Mouse (Mus musculus) CD8-positive naive resting alpha-beta T cell, adult 2 months (primary cell): ENCODE measurements around the gene Cul5.

Experiments
- DNase-seq, 2 experiments: peaks; one replicate each; pipeline ENCODE4 v3.0.0; 2022; ENCODE audit warnings: low read depth in 2 of 2, low spot score in 2 of 2

Cul5 gene

GRCm38 (mm10) chr9:53607816-53608215 lies 62.0 kb downstream of the Cul5 start:
- no peak for DNase-seq

GRCm38 (mm10) chr9:53607192-53607591 lies 62.6 kb downstream of the Cul5 start:
- no peak for DNase-seq

GRCm38 (mm10) chr9:53604954-53605353 lies 64.9 kb downstream of the Cul5 start:
- no peak for DNase-seq

- DNase-seq, result no peak
Measured at GRCm38 (mm10) chr9:53603849-53604248, 66.0 kb downstream of the Cul5 start.

- DNase-seq, result no peak
Measured at GRCm38 (mm10) chr9:53603384-53603783, 66.4 kb downstream of the Cul5 start.

- DNase-seq, result no peak
Measured at GRCm38 (mm10) chr9:53601541-53601940, 68.3 kb downstream of the Cul5 start.

GRCm38 (mm10) chr9:53598631-53599030 lies 71.2 kb downstream of the Cul5 start:
- no peak for DNase-seq

- no peak for DNase-seq
Measured at GRCm38 (mm10) chr9:53596971-53597600, 72.7 kb downstream of the Cul5 start.

GRCm38 (mm10) chr9:53594764-53595163 lies 75.0 kb downstream of the Cul5 start:
- DNase-seq, result peak; percentile 62 to 77

GRCm38 (mm10) chr9:53581870-53582269 lies 87.9 kb downstream of the Cul5 start:
- no peak for DNase-seq

- no peak for DNase-seq
Measured at GRCm38 (mm10) chr9:53575721-53576120, 94.1 kb downstream of the Cul5 start.

- no peak for DNase-seq
Measured at GRCm38 (mm10) chr9:53572516-53573307, 97.1 kb downstream of the Cul5 start.

GRCm38 (mm10) chr9:53570662-53571061 lies 99.2 kb downstream of the Cul5 start:
- no peak for DNase-seq
